Mouse (Mus musculus) heart, adult 2 months (tissue): ENCODE results near the gene Dgkb.

ENCODE experiments used
- CTCF ChIP-seq: fragments of 200-600 bp; IDR thresholded peaks from 2 replicates; pipeline ENCODE4 v1.8.1; 2022; ENCODE audit warnings: antibody characterized with exemption, mild to moderate bottlenecking, moderate library complexity
- EP300 ChIP-seq: fragments of 200-500 bp; IDR thresholded peaks from 2 replicates; pipeline ENCODE4 v1.6.1; 2011; ENCODE audit warnings: low read depth, low read length, control low read depth; ENCODE audit not compliant: insufficient read depth
- POLR2A ChIP-seq: fragments of 200-500 bp; IDR thresholded peaks from 2 replicates; pipeline ENCODE4 v1.6.1; 2011; ENCODE audit warnings: mild to moderate bottlenecking, low read depth, low read length, control low read depth; ENCODE audit not compliant: insufficient read depth

GRCm38 (mm10) chr12:37888591-37888990, 71.1 kb downstream of the Dgkb start:
- no peak for TF ChIP-seq CTCF
- no peak for TF ChIP-seq POLR2A
- no peak for TF ChIP-seq EP300
